Mouse (Mus musculus): ENCODE data around the gene Mypn.

The Mypn gene

DNA sequence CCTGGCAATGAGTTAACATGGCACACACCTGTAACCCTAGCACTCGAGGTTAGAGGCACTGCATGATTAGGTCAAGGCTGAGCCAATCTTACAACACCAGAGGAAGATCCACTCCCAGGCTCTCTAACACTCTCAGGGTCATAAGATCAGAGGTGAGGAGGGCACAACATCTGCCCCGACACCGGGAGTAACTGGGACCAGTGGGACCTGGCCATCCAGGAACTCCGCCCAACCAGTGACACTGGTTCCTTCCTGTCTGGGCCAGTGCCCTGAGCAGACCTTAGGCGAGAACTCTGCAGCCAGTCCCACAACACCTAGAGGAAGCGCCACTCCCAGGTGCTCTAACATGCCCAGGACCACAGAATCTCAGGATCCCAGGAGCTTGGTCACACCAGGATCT lies 67.3 kb downstream of the Mypn start:
- ChIA-PET CTCF (interaction anchor here (0.9 to 2.6 kb wide), 8 partner anchors 11 to 241 kb away, joined by 3 to 11 read pairs (median 4); partner anchors contain the start of gene Rufy2 (in 1 of the 4)), POLR2A (interaction anchor here in 3 of 4 experiments (0.6 to 2.9 kb wide), 13 partner anchors 9 to 445 kb away, joined by 3 to 17 read pairs (median 4); partner anchors contain the start of genes Dnajc12 (in 1 of the 3), Gm7075 (in 1 of the 3), Hnrnph3 (in 1 of the 3) and Pbld2 (in 1 of the 3))

DNA sequence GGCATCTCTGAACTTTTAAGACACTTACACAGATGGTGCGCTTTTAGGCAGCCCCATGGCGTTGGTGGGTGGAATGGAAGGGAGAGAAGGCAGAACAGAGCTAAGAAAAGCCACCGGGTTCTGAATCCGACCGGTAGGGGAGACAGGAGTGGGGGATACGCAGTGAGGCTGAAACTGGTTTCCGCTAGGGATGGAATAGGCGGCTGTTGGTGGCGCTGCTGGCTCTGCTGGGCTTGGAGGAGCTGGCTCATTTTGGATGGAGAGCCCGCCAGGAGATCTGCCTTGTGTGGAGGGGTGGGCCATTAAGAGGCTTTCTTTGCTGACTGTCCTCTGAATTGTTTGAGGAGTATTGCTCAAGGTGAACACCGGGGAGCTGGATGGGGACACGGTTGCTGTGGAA lies 68.1 kb downstream of the Mypn start:
- POLR2A ChIA-PET: interaction anchor here in 3 of 4 experiments (0.6 to 2.9 kb wide), 18 partner anchors 8 to 444 kb away, joined by 3 to 17 read pairs (median 3); partner anchors contain the start of genes Atoh7 (in 1 of the 3), Dnajc12 (in 1 of the 3), Gm7075 (in 1 of the 3) and Hnrnph3 (in 1 of the 3)
- CTCF ChIA-PET: interaction anchor here (0.7 to 2.6 kb wide), 12 partner anchors 10 to 251 kb away, joined by 3 to 11 read pairs (median 4); partner anchors contain the start of gene Rufy2 (in 1 of the 4)

DNA sequence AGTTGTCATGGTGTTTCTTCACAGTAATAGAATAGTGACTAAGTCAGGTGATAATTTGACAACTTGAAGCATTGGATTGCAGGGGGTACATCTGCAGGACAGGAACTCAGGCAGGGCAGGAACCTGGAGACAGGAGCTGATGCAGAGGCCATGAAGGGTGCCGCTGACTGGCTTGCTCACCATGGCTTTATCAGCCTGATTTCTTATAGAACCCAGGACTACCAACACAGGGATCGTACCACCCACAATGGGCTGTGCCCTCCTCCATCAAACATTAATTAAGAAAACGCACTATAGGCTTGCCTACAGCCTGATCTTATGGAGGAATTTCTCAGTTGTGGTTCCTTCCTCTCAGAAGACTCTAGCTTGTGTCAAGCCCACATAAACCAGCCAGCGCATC lies 70.4 kb downstream of the Mypn start:
- ChIA-PET POLR2A (interaction anchor here in 1 of 4 experiments (0.6 kb wide), 1 partner anchor 58 kb away, joined by 5 read pairs; no protein-coding TSS in a partner anchor), CTCF (interaction anchor here in 2 of 4 experiments (0.6 to 1.1 kb wide), 3 partner anchors 8 to 74 kb away, joined by 3 to 4 read pairs (median 4); no protein-coding TSS in a partner anchor)

DNA sequence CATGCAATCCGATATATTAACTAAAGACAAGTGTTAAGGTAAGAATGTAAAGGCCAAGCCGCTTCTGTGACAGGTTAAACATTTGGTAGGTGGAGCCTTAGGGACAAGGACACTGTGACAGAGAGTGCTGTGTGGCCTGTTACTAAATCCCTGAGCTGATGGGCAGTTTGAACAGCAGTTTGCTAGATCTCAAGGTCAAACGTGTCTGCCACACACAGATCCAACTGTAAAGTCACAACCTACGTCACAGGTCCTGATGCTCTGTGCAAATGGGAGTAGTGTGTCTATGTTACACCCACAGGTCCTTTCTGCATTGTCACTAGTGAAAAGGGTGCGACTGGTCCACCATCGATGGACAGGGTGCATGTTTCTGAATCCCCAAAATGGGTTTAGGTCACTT lies 71.4 kb downstream of the Mypn start:
- CTCF ChIA-PET: interaction anchor here in 3 of 4 experiments (0.5 to 2.4 kb wide), 5 partner anchors 177 to 956 kb away, joined by 3 to 11 read pairs (median 5); partner anchors contain the start of gene Dnajc12 (in 1 of the 3)

DNA sequence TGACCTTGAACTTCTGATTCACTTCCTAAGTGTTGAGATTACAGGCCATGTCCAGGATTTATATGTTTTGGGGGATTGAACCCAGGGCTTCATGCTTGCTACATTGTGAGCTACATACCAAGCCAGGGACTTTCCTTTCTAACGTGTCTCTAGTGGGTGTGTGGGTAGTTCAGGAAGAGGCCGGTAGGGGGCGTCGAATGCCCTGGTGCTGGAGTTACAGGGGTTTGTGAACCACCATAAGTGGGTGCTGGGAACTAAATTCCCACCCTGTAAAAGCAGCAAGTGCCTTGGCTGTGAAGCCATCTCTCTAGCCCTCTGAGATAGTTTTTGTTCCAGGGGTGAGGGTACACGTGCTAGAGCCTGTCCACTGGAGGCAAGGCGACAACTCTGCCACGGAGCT lies 73.3 kb downstream of the Mypn start:
- POLR2A ChIA-PET: interaction anchor here in 3 of 4 experiments (0.8 to 1.7 kb wide), 8 partner anchors 12 to 256 kb away, joined by 3 to 6 read pairs (median 4); partner anchors contain the start of genes Atoh7 (in 1 of the 3), Herc4 (in 1 of the 3) and Sirt1 (in 1 of the 3)
- CTCF ChIA-PET: interaction anchor here (0.5 to 2.4 kb wide), 17 partner anchors 46 to 378 kb away, joined by 3 to 11 read pairs (median 4); partner anchors contain the start of genes Dnajc12 (in 2 of the 4) and Rufy2 (in 1 of the 4)

More for the DNA sequence above, 71.4 kb downstream of the Mypn start:
- POLR2A ChIA-PET: interaction anchor here in 2 of 4 experiments (0.6 to 1.3 kb wide), 2 partner anchors 204 to 208 kb away, joined by 3 to 5 read pairs; no protein-coding TSS in a partner anchor

DNA sequence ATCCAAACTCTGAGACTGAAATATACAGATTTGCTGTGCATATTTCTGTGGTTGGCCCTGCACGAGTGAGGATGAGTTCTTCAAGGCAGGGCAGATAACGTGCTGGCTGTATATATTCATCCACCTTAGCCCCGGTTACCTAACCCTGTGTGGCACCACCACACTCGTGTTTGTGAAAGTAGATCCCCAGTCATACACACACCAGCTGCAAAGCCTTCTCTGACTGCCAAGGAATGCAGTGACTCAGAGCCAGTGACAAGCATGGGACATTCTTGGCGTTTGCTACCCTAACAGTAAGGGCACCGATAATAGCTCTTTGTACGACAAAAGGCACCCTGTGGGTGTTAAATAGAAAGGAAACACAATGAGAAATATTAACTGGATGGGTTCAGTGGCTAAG lies 75.5 kb downstream of the Mypn start:
- POLR2A ChIA-PET: no interaction called here
- CTCF ChIA-PET: interaction anchor here in 2 of 4 experiments (0.6 to 1.5 kb wide), 2 partner anchors 47 to 181 kb away, joined by 3 to 8 read pairs; no protein-coding TSS in a partner anchor

DNA sequence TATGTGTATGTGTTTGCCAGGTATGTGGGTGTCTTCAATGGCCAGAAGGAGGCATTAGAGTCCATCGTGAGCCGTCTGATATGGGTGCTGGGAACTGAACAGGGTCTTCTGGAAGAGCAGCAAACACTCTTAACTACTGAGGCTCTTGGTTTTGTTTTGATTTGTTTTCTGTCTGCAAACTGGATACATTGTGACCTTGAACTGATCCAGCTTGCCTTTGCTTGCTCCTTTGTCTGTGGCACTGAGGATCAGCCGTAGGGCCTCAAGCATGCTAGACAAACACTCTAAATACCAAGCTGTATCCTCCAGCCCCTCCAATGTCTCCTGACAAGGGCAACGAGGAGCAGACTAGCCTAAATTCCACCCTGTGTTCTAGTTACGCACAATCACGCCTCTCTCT lies 76.6 kb downstream of the Mypn start:
- CTCF ChIA-PET: interaction anchor here in 1 of 4 experiments (1.5 kb wide), 1 partner anchor 182 kb away, joined by 3 read pairs; no protein-coding TSS in a partner anchor
- POLR2A ChIA-PET: interaction anchor here in 1 of 4 experiments (1.0 kb wide), 1 partner anchor 9 kb away, joined by 3 read pairs; no protein-coding TSS in a partner anchor

DNA sequence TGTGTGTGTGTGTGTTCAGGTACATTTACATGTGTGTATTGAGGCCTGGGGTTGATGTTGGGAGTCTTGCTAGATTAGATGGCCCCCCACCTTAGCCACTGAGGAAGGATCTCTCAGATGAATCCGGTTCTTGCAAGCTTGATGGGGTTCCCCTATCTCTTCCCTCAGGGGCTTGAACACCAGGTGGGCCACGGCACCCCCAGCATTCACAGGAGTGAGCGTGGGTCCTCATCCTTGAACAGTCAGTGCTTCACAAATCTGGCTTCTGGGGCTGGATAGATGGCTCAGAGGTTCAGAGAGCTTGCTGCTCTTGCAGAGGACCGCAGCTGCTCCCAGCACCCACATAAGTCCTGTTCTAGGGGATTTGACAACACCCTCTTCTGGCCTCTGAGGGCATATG lies 77.6 kb downstream of the Mypn start:
- CTCF ChIA-PET: interaction anchor here in 3 of 4 experiments (0.6 to 2.5 kb wide), 11 partner anchors 9 to 260 kb away, joined by 3 to 27 read pairs (median 7); no protein-coding TSS in a partner anchor
- POLR2A ChIA-PET: interaction anchor here in 1 of 4 experiments (3.5 kb wide), 1 partner anchor 10 kb away, joined by 17 read pairs; no protein-coding TSS in a partner anchor

DNA sequence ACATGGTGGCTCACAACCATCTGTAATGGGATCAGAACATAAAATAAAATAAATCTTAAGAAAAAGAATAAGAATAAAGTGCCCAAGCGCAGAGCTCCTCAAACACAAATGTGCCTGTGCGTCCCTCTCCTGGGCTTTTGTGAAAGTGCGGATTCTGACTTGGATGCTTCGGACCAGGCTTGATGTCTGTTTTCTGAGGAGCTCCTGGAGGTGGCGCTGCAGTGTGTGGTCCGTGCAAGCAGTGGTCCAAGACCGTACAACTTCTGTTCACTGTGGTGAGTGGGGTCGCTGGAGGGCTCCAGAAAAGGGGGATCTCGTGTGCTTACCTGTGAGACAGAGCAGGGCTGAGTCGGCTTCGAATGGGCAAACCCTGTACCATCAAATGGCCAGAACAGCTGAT lies 78.4 kb downstream of the Mypn start:
- POLR2A ChIA-PET: interaction anchor here in 2 of 4 experiments (0.7 to 3.5 kb wide), 5 partner anchors 11 to 252 kb away, joined by 3 to 17 read pairs (median 3); partner anchors contain the start of gene Hnrnph3 (in 1 of the 2)
- CTCF ChIA-PET: interaction anchor here (0.5 to 2.5 kb wide), 60 partner anchors 8 to 676 kb away, joined by 3 to 23 read pairs (median 4); partner anchors contain the start of genes Dnajc12 (in 2 of the 4), Pbld2 (in 2 of the 4), Sirt1 (in 2 of the 4) and Atoh7 (in 1 of the 4)

DNA sequence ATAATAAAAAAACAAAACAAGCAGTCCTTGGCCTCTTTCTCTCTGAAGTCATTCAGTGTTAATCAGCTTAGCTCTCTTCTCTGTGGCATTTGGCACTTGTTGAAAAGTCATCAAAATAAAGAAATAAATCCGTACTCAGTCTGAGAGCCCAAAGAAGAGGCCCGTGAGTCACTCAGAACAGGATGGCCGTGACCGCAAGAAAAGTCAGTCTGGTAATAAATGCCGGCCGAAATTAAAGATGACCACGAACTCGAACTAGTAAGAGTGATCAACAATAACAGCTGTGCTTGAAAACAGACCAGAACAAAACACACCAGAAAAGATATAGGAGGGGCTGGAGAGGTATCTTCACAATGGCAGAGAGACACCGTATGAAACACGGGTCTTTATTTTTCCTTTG lies 79.7 kb downstream of the Mypn start:
- POLR2A ChIA-PET: interaction anchor here in 2 of 4 experiments (0.5 to 3.5 kb wide), 3 partner anchors 12 to 554 kb away, joined by 3 to 17 read pairs (median 3); no protein-coding TSS in a partner anchor
- CTCF ChIA-PET: interaction anchor here (0.5 to 2.5 kb wide), 15 partner anchors 19 to 574 kb away, joined by 3 to 23 read pairs (median 5); partner anchors contain the start of genes Hnrnph3 (in 1 of the 4), Pbld1 (in 1 of the 4), Pbld2 (in 1 of the 4) and Sirt1 (in 1 of the 4)

DNA sequence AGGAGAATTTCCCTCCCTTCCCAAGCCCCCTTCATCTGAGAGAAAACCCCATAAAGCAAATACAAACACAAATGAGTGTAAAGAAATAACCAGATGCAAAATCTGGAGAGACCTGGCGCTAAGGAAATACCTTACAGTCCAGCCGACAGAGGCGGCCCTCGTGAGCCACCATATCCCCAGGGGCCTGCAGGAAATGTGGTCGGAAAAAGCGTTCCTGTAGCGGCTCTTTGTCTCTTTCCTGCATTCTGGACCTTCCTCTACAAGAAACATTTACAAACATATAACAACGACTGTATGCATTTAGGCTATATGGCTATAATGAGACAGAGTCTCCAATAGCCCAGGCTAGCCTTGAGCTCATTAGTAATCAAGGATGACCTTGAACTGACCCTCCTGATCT lies 80.6 kb downstream of the Mypn start:
- CTCF ChIA-PET: interaction anchor here in 1 of 4 experiments (0.5 to 0.9 kb wide), 3 partner anchors 34 to 220 kb away, joined by 3 to 5 read pairs (median 5); no protein-coding TSS in a partner anchor
- POLR2A ChIA-PET: interaction anchor here in 3 of 4 experiments (0.6 to 3.5 kb wide), 9 partner anchors 12 to 1459 kb away, joined by 3 to 17 read pairs (median 3); no protein-coding TSS in a partner anchor

DNA sequence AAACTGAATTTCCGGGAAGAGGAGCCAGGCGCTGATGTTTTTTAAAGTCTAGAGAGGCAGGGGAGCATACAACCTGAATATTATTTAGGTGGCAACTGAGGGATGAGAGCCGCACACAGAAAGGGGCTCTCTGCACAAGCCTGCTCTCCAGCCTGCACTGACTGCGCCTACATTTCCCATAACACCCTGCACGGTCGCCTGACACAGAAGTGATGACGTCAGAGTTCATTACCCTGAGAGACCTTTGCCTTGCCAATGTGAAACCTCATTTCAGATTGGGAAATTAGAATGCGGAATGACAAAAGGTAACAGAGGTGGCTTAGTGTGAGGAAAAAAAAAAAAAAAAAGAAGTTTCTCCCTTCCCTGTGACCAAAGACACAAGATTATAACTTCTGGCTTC lies 81.2 kb downstream of the Mypn start:
- ChIA-PET CTCF (interaction anchor here in 1 of 4 experiments (1.2 kb wide), 1 partner anchor 260 kb away, joined by 3 read pairs; the partner anchor contains the start of gene Dnajc12), POLR2A (no interaction called here)

DNA sequence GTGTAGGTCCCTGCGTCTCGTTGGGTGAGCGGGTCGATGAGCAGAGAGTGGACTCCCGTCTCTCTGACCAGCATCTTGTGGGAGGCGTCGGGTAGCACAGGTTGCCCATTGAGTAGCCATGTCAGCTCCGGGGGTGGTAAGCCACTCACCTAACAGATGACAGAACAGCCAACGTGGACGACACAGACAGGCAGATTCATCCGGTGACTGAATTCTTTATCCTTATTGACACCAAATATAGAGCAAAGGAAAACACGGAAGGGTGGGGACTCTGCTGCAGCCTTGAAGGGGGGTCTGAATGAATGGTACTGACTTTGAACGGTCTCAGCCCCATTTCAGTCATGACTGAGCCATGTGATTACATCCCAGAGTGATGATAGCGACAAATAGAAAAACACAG lies 81.8 kb downstream of the Mypn start:
- ChIA-PET CTCF (interaction anchor here in 1 of 4 experiments (1.2 kb wide), 1 partner anchor 261 kb away, joined by 3 read pairs; the partner anchor contains the start of gene Dnajc12), POLR2A (interaction anchor here in 1 of 4 experiments (1.4 kb wide), 1 partner anchor 21 kb away, joined by 3 read pairs; no protein-coding TSS in a partner anchor)

DNA sequence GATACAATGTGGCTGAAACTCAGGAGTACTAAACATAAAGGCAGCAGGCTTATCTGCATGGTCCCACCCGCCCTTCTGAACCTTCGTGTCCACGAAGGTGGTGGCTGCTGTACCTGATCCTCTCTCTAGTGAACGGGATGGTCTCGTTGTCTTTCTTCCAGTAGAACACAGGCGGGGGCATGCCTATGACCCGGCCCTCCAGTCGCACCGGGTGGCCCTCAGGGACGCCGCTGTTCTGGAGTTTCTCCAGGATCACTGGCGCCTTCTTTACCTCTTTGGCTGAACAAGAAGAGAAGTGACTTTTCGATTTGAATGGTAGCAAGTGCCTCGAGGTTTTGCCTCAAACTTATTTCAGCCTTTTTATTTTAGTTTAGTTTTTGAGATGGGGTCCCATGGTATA lies 83.8 kb downstream of the Mypn start:
- POLR2A ChIA-PET: no interaction called here
- CTCF ChIA-PET: interaction anchor here in 1 of 4 experiments (1.3 kb wide), 1 partner anchor 263 kb away, joined by 3 read pairs; the partner anchor contains the start of gene Dnajc12

DNA sequence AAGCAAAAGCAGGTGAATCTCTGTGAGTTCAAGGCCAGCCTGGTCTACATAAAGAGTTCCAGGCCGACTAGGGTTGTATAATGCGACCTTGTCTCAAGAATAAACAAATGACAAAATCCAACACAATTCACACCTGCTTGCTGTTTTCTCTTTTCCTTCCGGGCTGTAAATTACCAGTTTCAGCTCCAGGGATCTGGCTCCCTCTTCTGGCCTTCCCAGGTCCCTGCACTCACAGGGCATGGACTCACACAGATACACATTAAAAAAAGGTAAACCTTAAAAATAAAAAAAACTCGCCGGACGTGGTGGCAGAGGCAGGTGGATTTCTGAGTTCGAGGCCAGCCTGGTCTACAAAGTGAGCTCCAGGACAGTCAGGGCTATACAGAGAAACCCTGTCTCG lies 86.2 kb downstream of the Mypn start:
- CTCF ChIA-PET: interaction anchor here in 1 of 4 experiments (0.6 kb wide), 1 partner anchor 311 kb away, joined by 3 read pairs; no protein-coding TSS in a partner anchor
- POLR2A ChIA-PET: no interaction called here

DNA sequence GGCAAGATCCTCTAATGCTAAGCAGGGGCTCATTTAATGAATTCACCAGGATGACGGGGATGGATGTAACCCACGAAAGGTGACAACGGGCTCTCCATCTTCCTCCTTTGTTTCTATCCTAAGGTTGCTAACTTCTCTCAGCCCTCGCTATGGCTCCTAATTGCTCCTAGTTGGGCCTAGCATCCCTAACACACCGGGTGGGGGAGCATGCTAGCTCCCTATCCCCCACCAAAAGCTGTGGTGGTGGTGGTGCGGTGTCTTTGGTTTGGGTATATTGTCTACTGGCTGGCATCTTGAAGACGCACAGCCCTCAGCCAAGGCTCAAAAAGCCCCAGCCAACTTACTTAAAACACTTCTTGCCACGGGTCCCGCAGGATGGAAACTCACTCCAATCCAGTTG lies 87.4 kb downstream of the Mypn start:
- CTCF ChIA-PET: interaction anchor here in 2 of 4 experiments (0.6 to 1.7 kb wide), 5 partner anchors 9 to 324 kb away, joined by 3 to 6 read pairs (median 3); no protein-coding TSS in a partner anchor
- POLR2A ChIA-PET: interaction anchor here in 1 of 4 experiments (0.9 to 1.3 kb wide), 3 partner anchors 125 to 262 kb away, joined by 3 read pairs; no protein-coding TSS in a partner anchor

DNA sequence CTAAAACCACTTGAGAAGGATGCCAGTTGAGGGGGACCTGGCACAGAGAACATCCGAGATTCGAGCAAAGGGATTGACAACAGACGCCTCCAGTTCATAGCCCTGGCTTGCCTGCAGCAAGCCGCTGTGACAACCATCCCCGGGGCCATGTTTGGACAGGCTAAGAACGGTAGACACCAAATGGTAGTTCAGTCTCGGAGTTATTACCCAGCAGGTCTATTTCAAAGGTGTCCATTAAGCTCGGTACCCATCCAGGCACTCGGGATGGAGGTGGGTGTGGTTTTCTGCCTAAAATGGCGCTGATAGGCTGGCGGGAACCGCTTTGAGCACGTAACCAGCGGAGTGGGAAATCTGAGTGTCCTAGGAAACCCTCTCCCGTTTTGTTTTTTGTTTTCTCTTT lies 87.9 kb downstream of the Mypn start:
- POLR2A ChIA-PET: interaction anchor here in 3 of 4 experiments (0.6 to 1.3 kb wide), 5 partner anchors 57 to 1218 kb away, joined by 3 read pairs; no protein-coding TSS in a partner anchor
- CTCF ChIA-PET: interaction anchor here in 3 of 4 experiments (0.6 to 1.7 kb wide), 6 partner anchors 9 to 324 kb away, joined by 3 to 6 read pairs (median 4); no protein-coding TSS in a partner anchor

DNA sequence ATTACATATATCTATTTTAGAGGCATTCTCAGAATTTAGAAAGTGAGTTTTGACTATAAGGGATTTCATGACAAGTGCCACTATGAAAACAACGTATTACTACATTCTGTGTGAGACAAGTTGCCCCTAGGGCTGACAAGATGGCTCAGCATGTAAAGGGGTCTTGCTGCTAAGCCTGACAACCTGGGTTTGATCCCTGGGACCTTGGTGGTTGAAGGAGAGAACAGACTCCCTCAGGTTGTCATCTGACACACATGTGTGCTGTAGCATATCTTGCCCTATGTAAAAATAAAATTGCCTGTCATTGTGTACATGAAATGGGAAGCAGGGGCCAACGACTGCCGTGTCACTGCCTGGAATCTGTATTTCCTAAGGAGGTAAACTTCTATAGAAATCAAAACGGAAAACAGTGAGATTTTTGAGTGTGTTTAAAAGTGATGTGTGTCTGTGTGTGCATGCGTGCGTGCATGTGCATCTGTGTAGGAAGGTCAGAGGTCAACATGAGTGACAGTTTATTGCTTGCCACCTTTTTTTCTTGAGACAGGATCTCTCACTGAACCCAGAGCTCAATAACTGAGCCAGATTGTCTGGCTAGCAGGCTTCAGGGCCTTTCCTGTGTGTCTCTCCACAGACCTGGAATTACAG lies 89.9 kb downstream of the Mypn start:
- ChIA-PET POLR2A (interaction anchor here in 2 of 4 experiments (0.6 to 1.4 kb wide), 2 partner anchors 39 to 128 kb away, joined by 3 read pairs; no protein-coding TSS in a partner anchor), CTCF (interaction anchor here in 2 of 4 experiments (0.7 to 1.1 kb wide), 4 partner anchors 15 to 132 kb away, joined by 3 to 4 read pairs (median 4); partner anchors contain the start of gene Atoh7 (in 1 of the 2))
